ENCODE assay signal across 17 mouse cellular contexts in genomic region chr5:3420832-3421228, GRCm38 (mm10).
A peak's percentile ranks its signal among the peaks of the same experiment; 100 is the strongest.
DNase-seq lines count a peak whose midpoint lies in the region; ATAC-seq and TF ChIP-seq lines count a peak whose summit lies in the region.
"Had no signal": no experiment of that assay in that cellular context is flagged by ENCODE, and none has a peak within 500 bp of the region (broad histone marks: within the 10 kb centered on the region; RNA-seq: fewer than 3 reads in every experiment).

No protein-coding gene starts in this region.

- no peaks in the 10 kb centered on the region for H3K27me3 ChIP-seq in heart, embryonic 14.5 days (ENCODE audit: control insufficient read depth, insufficient read depth, low read length)
- no peaks in the 10 kb centered on the region for H3K27me3 ChIP-seq in spleen, adult 2 months (ENCODE audit: control insufficient read depth, insufficient read depth, low read length)
- no peaks in the 10 kb centered on the region for H3K27me3 ChIP-seq in splenic B cell, adult 2 months (ENCODE audit: control insufficient read depth, insufficient read depth, low read length, poor library complexity, severe bottlenecking)
- H3K27me3 ChIP-seq: hindbrain, embryonic 15.5 days; kidney, embryonic 15.5 days; midbrain, embryonic 12.5 days; neural tube, embryonic 12.5 days had no signal

- no peaks in the 10 kb centered on the region for H3K9me3 ChIP-seq in heart, embryonic 14.5 days (ENCODE audit: control insufficient read depth, low read length)
- H3K9me3 ChIP-seq: hindbrain, embryonic 15.5 days; kidney, embryonic 15.5 days; midbrain, embryonic 12.5 days; neural tube, embryonic 12.5 days had no signal

- ATAC-seq in heart, embryonic 14.5 days (ENCODE audit: insufficient number of reproducible peaks, insufficient read depth, low FRiP score, low read depth): no peak
- peak; percentile 69 to 90; a peak in 3 of 4 replicates for ATAC-seq in hematopoietic stem cell, adult 5-6 weeks (replicated peaks in 1 of 2; ENCODE audit: insufficient read depth in 1 of 2, low FRiP score in 2 of 2, low TSS enrichment in 1 of 2, low read depth in 1 of 2, poor library complexity in 2 of 2, severe bottlenecking in 2 of 2)
- no peak for ATAC-seq in erythroid progenitor cell, adult 5-6 weeks (replicated peaks; ENCODE audit: low FRiP score, poor library complexity, severe bottlenecking)
- ATAC-seq: forebrain, embryonic 14.5 days had no signal

- no peak for TF ChIP-seq POLR2A in spleen, adult 2 months (IDR thresholded peaks at IDR 0.05; ENCODE audit: low read depth, low read length)

- no peaks in the 10 kb centered on the region for H3K36me3 ChIP-seq in heart, embryonic 14.5 days (ENCODE audit: control insufficient read depth, insufficient read depth, low read length)
- H3K36me3 ChIP-seq in spleen, adult 2 months (ENCODE audit: control insufficient read depth, insufficient read depth, low read length): no peaks in the 10 kb centered on the region
- no peaks in the 10 kb centered on the region for H3K36me3 ChIP-seq in splenic B cell, adult 2 months (ENCODE audit: control insufficient read depth, insufficient read depth, low read length, poor library complexity, severe bottlenecking)
- H3K36me3 ChIP-seq: hindbrain, embryonic 15.5 days; kidney, embryonic 15.5 days; midbrain, embryonic 12.5 days; neural tube, embryonic 12.5 days had no signal

- 76% methylated on average over 3 of the region's 3 CpGs for WGBS in heart, embryonic 14.5 days
- 26% methylated on average over 3 of the region's 3 CpGs for WGBS in spleen, adult 2 months

- no peak overlapping the region for H3K4me2 ChIP-seq in heart, embryonic 14.5 days (ENCODE audit: low read length)
- H3K4me2 ChIP-seq: hindbrain, embryonic 15.5 days; kidney, embryonic 15.5 days; midbrain, embryonic 12.5 days; neural tube, embryonic 12.5 days had no signal

- no peak for DNase-seq in heart, postnatal 36 days
- DNase-seq in spleen, adult 2 months (ENCODE audit: low read depth in 1 of 2, low spot score in 2 of 2): peak in 1 of 2 experiments; percentile 30
- DNase-seq in spleen, adult 12 weeks (ENCODE audit: low spot score): no peak
- DNase-seq in splenic B cell, adult 2 months (ENCODE audit: low read depth, low spot score): peak; percentile 50
- DNase-seq in layer of hippocampus, adult 11-12 months (ENCODE audit: low spot score): no peak
- DNase-seq: cerebellum, postnatal 36 days; gastrocnemius, postnatal 36 days; spleen, adult 18-20 months; thymus, adult 2 months had no signal

- no peak overlapping the region for H3K9ac ChIP-seq in heart, embryonic 14.5 days (ENCODE audit: low read length)
- H3K9ac ChIP-seq: hindbrain, embryonic 15.5 days; kidney, embryonic 15.5 days; midbrain, embryonic 12.5 days; neural tube, embryonic 12.5 days had no signal

- H3K4me3 ChIP-seq in heart, embryonic 14.5 days (ENCODE audit: control insufficient read depth in 1 of 2, insufficient read depth in 1 of 2, low read depth in 1 of 2, low read length in 2 of 2): no peak overlapping the region
- no peak overlapping the region for H3K4me3 ChIP-seq in spleen, adult 2 months (ENCODE audit: extremely low read depth, insufficient read depth, insufficient read length)
- H3K4me3 ChIP-seq: hindbrain, embryonic 15.5 days; kidney, embryonic 15.5 days; midbrain, embryonic 12.5 days; neural tube, embryonic 12.5 days had no signal

- intact Hi-C loops in heart, postnatal 36 days (cut with DNase I): loop anchor here (5.0 kb wide), 2 partner anchors 79 to 96 kb away; partner anchors contain the start of gene Cdk6

- peaks cover 7 to 9% of the 10 kb centered on the region in 2 experiments for H3K4me1 ChIP-seq in heart, embryonic 14.5 days (ENCODE audit: control insufficient read depth in 2 of 2, insufficient read depth in 2 of 2, low read length in 2 of 2)
- H3K4me1 ChIP-seq in spleen, adult 2 months (ENCODE audit: control insufficient read depth, insufficient read depth, insufficient read length): peaks cover 11% of the 10 kb centered on the region; the same call in 1 of the 2 replicates
- H3K4me1 ChIP-seq: hindbrain, embryonic 15.5 days; kidney, embryonic 15.5 days; midbrain, embryonic 12.5 days; neural tube, embryonic 12.5 days had no signal

- H3K27ac ChIP-seq in heart, embryonic 14.5 days (replicated peaks in 1 of 2; ENCODE audit: control insufficient read depth in 1 of 2, insufficient read depth in 1 of 2, low read depth in 2 of 2, low read length in 2 of 2): peak overlapping the region; percentile 44 to 67; a peak in 3 of 4 replicates
- H3K27ac ChIP-seq in spleen, adult 2 months (ENCODE audit: insufficient read depth, low read length): peak overlapping the region; percentile 40
- H3K27ac ChIP-seq: hindbrain, embryonic 15.5 days; kidney, embryonic 15.5 days; midbrain, embryonic 12.5 days; neural tube, embryonic 12.5 days had no signal

- TF ChIP-seq CTCF in spleen, adult 2 months (IDR thresholded peaks at IDR 0.05; ENCODE audit: extremely low read depth, insufficient read depth, insufficient read length, insufficient replicate concordance): no peak

Comparison
In these comparisons a context has a peak if more than half of its experiments do, and no peak if none do; other contexts are left out.
1. ATAC-seq: peak in hematopoietic stem cell, adult 5-6 weeks (2 of 2); none in heart, embryonic 14.5 days (single experiment) and erythroid progenitor cell, adult 5-6 weeks (single experiment).